Mouse (Mus musculus) E14TG2a.4 (cell line): ENCODE data around the gene Ttc13.

Experiments used
- CTCF ChIP-seq: conservative IDR thresholded peaks from 2 replicates; pipeline ENCODE4 v1.5.1; 2014; ENCODE audit warnings: low read length
- NANOG ChIP-seq: IDR thresholded peaks from 2 replicates; pipeline ENCODE4 v1.6.1; 2014; ENCODE audit warnings: borderline replicate concordance, low read length, mixed read lengths
- POU5F1 ChIP-seq: IDR thresholded peaks from 2 replicates; pipeline ENCODE4 v1.6.1; 2014; ENCODE audit warnings: low read length, borderline replicate concordance

DNA sequence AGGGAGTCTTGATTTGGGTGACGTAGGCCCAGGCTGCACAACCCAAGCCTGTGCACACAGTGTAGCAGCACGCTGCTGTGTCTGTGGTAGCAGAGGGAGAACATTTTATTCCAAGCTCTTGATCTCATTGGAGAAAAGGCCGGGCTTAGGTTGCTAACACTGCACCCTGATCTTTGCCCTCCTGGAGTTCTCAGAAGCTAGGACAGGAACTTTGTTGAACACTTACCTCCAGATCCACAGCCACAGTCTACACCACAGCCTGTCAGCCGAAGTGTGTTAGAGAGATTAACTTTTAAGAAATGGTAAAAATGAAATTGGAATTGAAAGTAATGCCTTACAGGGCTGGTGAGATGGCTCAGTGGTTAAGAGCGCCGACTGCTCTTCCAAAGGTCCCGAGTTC lies 2.5 kb upstream of the Ttc13 start:
- TF ChIP-seq CTCF (no peak), POU5F1 (no peak), NANOG (no peak)
